Mouse (Mus musculus) hematopoietic stem cell, adult 5-6 weeks (primary cell): Measurements from ENCODE around the gene Cyp2f2. TPM values are rescaled to one million over a fixed set of nuclear protein-coding genes. Genes with fewer than 3 reads are reported as not detected.

Experiments
- ATAC-seq, 2 experiments: fragments of 125-278 bp in 1 of 2; replicated peaks in 1 of 2; 2 replicates each; pipeline ENCODE4 v1.8.0; 2016 to 2017; ENCODE audit warnings: inconsistent platforms in 2 of 2, mild to moderate bottlenecking in 2 of 2, moderate number of reproducible peaks in 2 of 2, low read depth in 1 of 2, moderate TSS enrichment in 1 of 2; ENCODE audit not compliant: low FRiP score in 2 of 2, poor library complexity in 2 of 2, severe bottlenecking in 2 of 2, insufficient read depth in 1 of 2, low TSS enrichment in 1 of 2
- total RNA-seq: library from RNA; stranded (forward); fragments of 172-1452, 232-1000 nt; gene quantifications from 2 replicates; pipeline ENCODE4 v1.2.3, GENCODE M21; 2017

The Cyp2f2 gene
- total RNA-seq, 1 experiment from 2014 or later = not detected

DNA sequence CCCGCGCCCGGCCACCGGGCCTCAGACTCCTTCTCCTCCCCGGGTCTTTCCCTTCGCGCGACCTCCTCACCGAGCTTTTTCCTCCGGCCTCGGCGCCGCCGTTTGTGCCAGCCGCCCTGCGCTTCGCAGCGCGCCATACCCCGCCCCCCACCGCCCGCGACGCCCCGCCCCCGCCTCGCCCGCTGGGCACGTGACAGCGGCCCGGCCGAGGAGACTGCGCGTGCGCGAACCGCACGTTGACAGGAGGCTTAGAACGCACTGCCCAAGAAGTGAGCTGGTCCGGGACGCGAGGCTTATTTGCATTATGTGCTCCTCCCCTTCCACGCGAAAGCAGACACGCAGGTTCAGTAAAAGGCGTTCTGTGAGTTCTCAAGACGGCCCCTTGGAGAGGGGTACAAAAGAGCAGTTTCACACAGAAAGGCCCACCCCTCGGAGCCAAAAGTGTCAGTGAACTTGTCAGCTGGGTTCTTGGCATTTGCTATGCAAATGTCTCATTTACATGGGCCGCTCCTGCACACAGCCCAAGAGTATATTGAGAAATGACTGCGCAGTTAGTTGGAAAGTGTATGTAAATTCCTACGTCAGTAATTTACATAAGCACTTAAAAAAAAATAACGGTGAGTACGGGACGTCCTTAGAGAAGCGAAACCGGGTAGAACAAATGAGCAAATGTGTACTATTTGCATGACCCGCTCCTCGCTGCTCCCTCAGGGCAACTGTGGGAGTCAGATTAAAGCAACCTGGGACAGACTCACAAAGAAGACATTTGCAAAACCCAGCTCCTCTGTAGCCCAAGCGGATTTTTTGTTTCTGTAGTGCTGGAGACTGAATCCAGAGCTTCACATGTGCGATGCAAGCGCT lies 47.1 kb downstream of the Cyp2f2 start, which contains the start of gene Egln2:
Gene Egln2 (minus strand): TSS at position 189 of the 861 bp plus-strand sequence.
- peak; percentile 78 to 84 for ATAC-seq

DNA sequence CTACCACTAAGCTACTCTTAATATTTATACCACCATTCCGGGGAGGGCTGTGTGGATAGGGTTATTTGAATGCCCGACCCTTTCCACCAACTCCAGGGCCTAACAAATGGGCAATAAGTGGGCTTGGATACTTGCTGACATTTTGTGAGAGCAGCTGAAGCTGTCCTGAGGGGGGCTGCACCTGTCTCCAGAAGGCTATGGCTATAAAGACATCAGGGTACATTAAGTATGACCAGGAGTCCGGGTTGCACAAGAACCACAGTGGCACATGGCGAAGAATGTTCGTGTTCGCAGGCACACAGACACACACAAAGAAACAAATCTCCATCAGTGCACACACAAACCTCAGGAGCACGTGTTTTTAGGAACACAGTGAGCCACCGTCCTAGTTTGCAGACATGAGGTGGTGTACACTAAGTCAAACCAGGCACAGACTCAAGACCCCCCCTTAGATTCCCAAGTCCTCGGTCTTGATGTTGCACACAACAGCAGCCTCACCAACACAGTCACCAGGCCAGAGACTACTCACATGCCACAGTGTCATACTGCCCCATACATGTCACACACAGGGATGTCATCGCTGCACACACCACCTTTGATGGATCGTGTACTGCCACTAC lies 47.9 kb downstream of the Cyp2f2 start:
- ATAC-seq = no peak; a peak in 1 of 4 replicates

- no peak for ATAC-seq
These were observed 48.7 kb downstream of the Cyp2f2 start for GRCm38 (mm10) chr7:27168371-27168770.

GRCm38 (mm10) chr7:27170981-27171380 lies 51.3 kb downstream of the Cyp2f2 start:
- no peak for ATAC-seq

DNA sequence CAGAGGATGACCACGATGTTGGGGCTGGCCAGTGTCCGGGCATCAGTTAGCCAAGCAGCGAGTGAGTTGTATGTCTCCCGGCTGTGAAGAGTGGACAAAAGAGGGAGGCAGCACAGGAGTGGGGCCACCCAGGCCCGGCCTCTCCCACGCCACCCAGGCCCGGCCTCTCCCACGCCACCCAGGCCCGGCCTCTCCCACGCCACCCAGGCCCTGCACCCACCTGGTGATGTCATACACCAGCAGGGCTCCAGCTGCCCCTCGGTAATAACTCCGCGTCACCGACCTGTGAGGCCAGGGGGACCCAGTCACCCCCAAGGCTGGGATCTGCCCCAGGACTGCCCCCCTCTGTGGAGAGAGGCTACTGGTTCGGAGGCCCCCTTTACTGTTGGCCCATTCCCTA lies 54.8 kb downstream of the Cyp2f2 start:
- ATAC-seq = no peak

DNA sequence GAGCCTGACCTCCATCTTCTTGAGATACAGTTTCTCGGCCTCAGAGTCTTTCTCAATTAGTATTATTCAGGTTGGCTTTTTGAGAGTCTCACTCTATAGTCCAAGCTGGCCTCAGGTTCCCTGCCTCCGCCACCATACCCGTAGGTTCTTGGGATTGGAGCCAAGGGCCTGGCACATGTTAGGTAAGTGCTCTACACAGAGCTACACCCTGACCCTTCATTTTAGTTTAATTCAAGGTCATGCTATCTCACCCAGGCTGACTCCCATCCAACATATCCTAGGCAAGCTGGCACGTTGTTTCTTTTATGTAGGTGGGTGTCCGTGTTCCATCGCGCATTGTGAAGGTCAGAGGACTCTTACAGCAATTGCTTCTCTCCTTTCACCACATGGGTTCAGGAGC lies 55.2 kb downstream of the Cyp2f2 start:
- no peak for ATAC-seq

DNA sequence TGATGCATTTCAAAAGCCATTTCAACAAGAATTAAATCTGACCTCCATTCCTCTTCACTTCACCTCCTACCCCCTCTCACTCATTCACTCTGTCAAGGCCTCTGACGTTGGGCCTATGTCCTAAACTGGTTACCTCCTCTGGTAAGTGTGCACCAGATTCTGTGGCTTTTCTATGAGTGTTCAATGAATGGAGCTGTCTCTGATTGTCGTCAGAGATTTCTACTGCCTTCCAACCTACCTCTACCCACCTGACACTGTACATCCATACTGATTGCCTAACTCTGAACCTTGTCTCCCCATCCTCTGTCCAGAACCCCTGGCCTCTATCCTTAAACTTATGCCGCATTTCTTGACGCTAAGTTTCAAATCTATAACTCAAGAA lies 58.2 kb downstream of the Cyp2f2 start:
- ATAC-seq = 0 out of 4 replicates have a peak, but pooled peaks of 1 of the 2 experiments have one; percentile 1

DNA sequence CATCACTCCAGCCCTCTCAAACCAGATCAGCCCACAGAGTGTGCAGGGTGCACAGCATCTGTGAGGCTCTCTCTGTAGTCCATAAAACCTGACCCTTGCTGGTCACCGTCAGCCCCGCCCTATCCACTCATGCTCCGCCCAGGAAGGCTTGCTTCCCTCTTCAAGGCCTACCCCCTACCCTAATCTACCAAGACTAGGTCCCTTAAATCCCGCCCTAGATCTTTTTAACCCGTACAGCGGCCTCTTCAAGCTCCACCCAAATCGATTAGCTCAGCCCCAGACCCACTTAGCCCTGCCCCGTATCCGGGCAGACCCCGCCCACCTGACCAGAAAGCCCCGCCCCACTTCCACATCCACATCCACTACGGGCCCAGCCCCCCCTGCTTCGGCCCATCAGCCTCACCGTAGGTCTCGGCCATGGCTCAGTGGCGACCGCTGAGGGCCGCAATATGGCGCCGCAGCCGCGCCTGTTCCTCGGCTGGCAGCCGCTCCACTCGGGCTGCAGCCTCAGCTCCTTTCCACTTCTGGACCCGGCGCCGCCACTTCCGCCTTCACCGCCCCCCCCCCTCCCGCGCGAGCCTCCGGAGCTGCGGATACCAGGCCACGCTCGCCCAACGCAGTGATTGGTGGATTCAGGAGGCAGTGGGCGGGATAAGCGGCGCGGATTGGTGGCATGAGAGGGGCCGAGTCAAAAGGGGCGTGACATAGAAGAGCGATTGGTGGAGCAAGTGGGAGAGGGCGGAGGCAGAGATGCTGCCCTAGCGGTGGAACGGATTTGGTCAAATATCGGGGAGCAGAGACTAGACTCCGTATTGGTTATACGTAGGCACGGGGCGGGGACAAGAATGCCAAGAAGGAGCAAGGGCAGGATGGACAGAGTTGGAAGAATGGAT lies 58.9 kb downstream of the Cyp2f2 start, which contains the start of gene Rab4b:
Gene Rab4b (minus strand): TSS at position 573 of the 893 bp plus-strand sequence.
- ATAC-seq = peak; percentile 96 to 97

GRCm38 (mm10) chr7:27179217-27179918 lies 59.7 kb downstream of the Cyp2f2 start:
- ATAC-seq = 0 out of 4 replicates have a peak, but pooled peaks of 1 of the 2 experiments have one; percentile 0

- ATAC-seq = no peak
These were observed 60.3 kb downstream of the Cyp2f2 start for GRCm38 (mm10) chr7:27180036-27180435.

- no peak for ATAC-seq
These were observed 61.4 kb downstream of the Cyp2f2 start, which contains the start of the genes Gm21983 and Mia for GRCm38 (mm10) chr7:27180837-27181695. TSS of gene Gm21983 (minus strand) at chr7:27181086. TSS of gene Mia (minus strand) at chr7:27181157.

DNA sequence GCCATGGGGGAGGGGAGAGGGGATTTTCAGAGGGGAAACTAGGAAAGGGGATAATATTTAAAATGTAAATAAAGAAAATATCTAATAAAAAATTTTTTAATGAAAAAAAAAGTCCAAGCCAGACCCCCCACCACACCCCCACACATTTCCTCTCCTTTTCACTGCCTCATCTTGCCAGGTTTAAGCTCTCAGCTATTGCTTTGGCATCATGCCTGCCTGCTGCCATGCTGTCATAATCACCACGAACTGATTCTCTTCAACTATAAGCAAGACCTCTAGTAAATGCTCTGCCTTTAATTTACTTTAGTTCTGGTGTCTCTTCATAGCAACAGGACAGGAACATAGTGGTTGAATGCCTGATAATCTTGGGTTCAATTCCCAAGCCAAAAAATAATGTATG lies 62.8 kb downstream of the Cyp2f2 start:
- ATAC-seq = no peak

Other genes with a start within 250 kb of the Cyp2f2 start
- gene Cyp2a22, start 180.5 kb upstream of the Cyp2f2 start, total RNA-seq = not detected in 2 replicates
- gene Cyp2a12, start 90.8 kb upstream of the Cyp2f2 start, total RNA-seq = not detected in 2 replicates
- not detected in 2 replicates for gene Cyp2t4, start 33.8 kb downstream of the Cyp2f2 start, total RNA-seq
- gene Egln2, start 46.9 kb downstream of the Cyp2f2 start, total RNA-seq = 21.0 and 24.1 TPM in 2 replicates
- 15.4 and 21.1 TPM in 2 replicates for gene Rab4b, start 59.0 kb downstream of the Cyp2f2 start, total RNA-seq
- gene Gm21983, start 61.2 kb downstream of the Cyp2f2 start, total RNA-seq = not detected in 2 replicates
- not detected in 2 replicates for gene Mia, start 61.2 kb downstream of the Cyp2f2 start, total RNA-seq
- gene BC024978, start 75.9 kb downstream of the Cyp2f2 start, total RNA-seq = 1.9 and 3.5 TPM in 2 replicates
- 77.9 and 95.9 TPM in 2 replicates for gene Snrpa, start 76.4 kb downstream of the Cyp2f2 start, total RNA-seq
- 8.1 and 10.7 TPM in 2 replicates for gene Itpkc, start 108.8 kb downstream of the Cyp2f2 start, total RNA-seq
- 9.4 and 13.8 TPM in 2 replicates for gene Coq8b, start 113.1 kb downstream of the Cyp2f2 start, total RNA-seq
- 1.6 and 2.4 TPM in 2 replicates for gene Numbl, start 138.5 kb downstream of the Cyp2f2 start, total RNA-seq
- 1.9 TPM in 1 of 2 replicates, not detected in the other for gene Ltbp4, start 217.8 kb downstream of the Cyp2f2 start, total RNA-seq
- gene Shkbp1, start 236.1 kb downstream of the Cyp2f2 start, total RNA-seq = 15.8 and 22.4 TPM in 2 replicates
- gene Gm20479, start 237.5 kb downstream of the Cyp2f2 start, total RNA-seq = not detected in 2 replicates